Mouse (Mus musculus) MEL-GATA-1-ER (cell line): ENCODE data around the gene Lzts2.
"Not testable (repeated sequence)": the region's sequence is repeated elsewhere in the genome, so short reads cannot be mapped to it uniquely, and the experiment has no call there.

ENCODE experiments used
- DNase-seq: peaks from one replicate; pipeline ENCODE4 v3.0.0-alpha.2; 2012; ENCODE audit warnings: low read depth; ENCODE audit errors: extremely low read depth

Lzts2 gene

GRCm38 (mm10) chr19:45025937-45026568, 11.8 kb downstream of the Lzts2 start:
- DNase-seq = no peak

- no peak for DNase-seq
Measured at GRCm38 (mm10) chr19:45026958-45027670, 12.9 kb downstream of the Lzts2 start.

GRCm38 (mm10) chr19:45027848-45028247, 13.6 kb downstream of the Lzts2 start:
- DNase-seq = no peak

DNA sequence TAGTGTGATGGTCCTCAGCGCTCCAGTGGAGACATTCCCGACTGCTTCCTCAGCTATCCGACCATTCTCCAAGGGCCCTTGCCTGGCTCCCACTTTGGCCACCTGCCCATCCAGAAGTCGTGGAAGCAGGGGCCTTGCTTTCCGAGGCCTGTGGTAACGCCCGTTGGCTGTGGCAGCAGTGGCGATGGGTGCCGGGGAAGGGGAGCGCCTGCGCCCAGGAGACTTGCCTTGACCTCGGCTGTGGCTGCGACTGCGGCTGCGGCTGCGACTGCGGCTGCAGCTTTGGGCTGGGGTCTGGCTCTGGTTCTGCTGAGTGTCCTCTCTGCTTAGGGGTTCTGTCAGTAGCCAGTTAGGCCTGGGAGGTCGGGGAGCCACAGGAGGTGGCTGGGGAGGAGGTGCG, 14.5 kb downstream of the Lzts2 start:
- no peak for DNase-seq

DNA sequence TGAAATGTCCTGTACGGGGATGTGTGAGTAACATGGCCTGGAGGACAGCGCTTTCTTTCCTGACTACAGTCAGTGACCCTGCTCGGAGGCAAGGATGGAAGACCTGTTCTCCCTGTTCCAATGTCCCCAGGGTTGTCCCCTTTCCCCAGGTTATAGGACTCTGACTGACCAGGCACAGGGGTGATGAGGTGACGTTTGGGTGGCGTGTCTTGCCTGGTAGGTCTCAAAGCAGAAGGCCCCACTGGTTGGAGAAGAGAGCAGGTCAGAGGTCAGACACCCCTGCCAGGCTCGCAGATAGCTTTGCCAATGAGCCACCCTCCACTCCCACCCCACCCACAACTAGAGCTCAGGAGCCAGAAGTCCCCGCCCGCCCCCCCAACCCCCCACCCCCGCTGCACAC, 15.4 kb downstream of the Lzts2 start:
- no peak for DNase-seq

GRCm38 (mm10) chr19:45030111-45030510, 15.9 kb downstream of the Lzts2 start:
- DNase-seq = peak; percentile 71

DNA sequence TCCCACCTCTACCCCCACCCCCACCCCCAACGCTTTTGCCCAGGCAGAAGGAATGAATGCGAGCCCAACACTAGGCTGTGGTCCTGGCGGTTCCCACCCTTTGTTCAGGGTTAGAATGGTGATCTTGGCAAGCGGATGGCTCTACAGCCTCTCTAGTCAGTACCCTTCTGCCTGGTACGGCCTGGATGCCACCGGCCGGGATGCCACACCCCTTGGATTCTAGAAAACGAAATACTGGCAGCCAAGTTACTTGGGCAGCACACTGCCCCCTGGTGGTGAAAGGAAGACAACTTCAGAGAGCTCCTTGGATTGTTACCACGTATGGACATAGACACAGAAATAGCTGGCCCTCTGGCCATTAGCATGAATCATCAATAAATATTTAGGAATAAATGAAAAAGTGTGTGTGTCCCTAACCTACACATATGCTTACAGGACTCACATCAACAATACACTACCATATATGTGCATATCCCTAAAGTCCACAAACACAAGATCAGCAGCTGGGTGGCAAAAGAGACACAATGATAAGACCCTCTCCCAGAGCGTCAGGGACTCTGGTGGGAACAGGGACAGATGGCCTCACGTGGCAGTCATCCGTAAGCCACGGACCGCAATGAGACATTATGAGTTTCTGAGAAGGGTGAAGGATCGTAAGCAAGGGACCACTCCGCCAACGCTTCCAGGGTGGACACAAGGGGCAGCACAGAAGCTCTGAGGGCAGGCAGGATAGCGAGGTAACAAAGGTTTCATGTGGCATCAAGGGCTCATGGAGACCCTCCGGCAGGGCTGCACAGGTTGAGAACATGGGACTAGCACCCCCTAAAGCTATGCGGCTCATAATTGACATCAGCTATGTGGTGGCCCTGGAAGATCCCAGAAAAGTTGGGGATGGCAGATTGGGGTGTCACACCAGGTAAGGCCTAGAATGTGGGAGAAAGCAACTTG, 16.8 kb downstream of the Lzts2 start:
- peak; percentile 82 for DNase-seq

- DNase-seq = peak; percentile 80
Measured at GRCm38 (mm10) chr19:45031780-45032179, 17.6 kb downstream of the Lzts2 start.

DNA sequence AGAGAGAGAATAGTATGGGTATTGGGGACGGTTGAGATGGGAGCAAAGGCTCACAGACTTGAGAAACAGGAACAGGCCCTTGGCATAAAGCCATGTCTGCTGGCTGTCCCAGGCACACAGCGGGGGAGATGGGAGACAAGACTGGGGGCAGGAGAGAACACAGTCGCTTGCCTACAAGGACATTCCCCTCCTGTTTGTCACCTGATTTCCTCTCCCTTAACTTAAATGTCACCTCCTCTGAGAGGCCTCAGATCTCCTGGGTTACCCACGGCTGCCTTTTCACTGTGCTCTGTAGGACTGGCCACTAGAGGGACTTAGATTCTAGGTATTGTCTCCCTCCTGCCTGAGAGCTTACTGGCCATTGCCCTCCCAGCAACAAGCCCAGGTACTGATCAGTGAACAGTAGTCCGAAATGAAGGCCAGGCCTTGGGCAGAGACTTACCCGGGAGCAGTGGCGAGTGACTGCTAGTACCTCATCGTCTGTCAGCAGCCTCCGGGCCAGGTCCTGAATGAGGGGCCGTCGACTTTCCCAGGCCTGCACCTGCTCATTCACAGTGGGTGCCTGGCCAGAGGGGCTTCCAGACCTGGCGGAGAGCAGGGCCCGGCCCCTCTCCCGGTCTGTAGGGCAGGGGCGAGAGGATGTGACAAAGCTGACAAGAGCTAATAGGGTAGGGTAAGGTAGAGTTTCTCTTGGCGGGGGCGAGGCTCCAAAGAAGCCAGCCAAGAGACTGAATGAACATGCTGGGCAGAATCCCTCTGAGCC, 18.5 kb downstream of the Lzts2 start:
- DNase-seq = peak; percentile 86

- no peak for DNase-seq
Measured at GRCm38 (mm10) chr19:45036867-45037266, 22.7 kb downstream of the Lzts2 start.

DNA sequence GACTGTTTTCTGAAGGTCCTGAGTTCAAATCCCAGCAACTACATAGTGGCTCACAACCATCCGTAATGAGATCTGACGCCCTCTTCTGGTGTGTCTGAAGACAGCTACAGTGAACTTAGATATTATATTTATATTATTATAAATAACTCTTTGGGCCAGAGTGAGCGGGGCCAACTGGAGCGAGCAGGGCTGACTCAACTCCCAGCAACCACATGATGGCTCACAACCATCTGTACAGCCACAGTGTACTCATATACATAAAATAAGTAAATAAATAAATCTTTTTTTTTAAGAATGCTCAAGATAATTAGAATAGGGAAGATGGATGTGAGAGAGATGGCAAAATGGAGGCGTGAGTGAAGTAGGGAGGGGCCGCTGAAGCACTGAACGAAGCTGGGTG, 24.0 kb downstream of the Lzts2 start:
- DNase-seq = not testable (repeated sequence)

- no peak for DNase-seq
Measured at GRCm38 (mm10) chr19:45040214-45040613, 26.0 kb downstream of the Lzts2 start.

GRCm38 (mm10) chr19:45044389-45044927, 30.2 kb downstream of the Lzts2 start:
- no peak for DNase-seq

DNA sequence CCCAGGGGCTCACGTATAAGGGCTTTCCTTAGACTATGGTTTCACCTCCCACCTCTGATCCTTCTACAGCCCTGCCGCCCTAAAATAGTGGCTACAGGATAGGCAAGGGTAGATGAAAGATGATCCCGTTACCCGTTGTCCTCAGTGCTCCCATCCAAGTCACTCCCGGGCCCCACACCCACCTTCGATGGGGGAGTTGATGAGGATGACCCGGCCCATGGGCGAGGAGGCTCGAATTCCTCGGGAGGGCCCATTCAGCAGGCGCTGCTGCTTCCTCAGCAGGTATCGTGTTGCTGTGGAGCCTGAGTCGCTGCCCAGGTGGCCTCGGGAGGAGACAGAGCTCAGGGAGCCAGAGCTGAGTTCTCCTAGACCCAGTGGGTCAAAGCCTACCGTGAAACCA, 31.0 kb downstream of the Lzts2 start:
- DNase-seq = no peak

DNA sequence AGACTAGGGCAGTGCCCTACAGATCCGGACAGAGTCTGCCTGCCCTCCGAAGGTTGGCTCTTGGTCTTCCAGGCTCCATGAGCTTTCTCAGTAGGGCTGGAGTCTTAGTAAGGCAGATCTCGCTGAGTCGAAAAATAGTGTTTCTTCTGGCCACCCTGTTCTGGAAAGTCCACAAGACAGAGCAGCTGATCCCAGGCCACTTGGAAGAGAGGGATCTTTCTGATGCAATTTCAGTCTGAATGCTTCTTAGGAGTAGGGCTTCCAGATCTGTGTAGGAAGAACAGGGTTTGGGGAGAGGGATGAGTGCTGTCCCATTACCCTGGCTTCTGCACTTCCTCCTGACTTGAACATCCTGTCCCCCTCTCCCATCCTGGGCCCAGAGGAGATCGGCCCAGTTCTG, 31.4 kb downstream of the Lzts2 start, which contains the start of gene Pdzd7:
Pdzd7 (minus strand) TSS at position 67 of the 400 bp plus-strand sequence.
- DNase-seq = no peak

DNA sequence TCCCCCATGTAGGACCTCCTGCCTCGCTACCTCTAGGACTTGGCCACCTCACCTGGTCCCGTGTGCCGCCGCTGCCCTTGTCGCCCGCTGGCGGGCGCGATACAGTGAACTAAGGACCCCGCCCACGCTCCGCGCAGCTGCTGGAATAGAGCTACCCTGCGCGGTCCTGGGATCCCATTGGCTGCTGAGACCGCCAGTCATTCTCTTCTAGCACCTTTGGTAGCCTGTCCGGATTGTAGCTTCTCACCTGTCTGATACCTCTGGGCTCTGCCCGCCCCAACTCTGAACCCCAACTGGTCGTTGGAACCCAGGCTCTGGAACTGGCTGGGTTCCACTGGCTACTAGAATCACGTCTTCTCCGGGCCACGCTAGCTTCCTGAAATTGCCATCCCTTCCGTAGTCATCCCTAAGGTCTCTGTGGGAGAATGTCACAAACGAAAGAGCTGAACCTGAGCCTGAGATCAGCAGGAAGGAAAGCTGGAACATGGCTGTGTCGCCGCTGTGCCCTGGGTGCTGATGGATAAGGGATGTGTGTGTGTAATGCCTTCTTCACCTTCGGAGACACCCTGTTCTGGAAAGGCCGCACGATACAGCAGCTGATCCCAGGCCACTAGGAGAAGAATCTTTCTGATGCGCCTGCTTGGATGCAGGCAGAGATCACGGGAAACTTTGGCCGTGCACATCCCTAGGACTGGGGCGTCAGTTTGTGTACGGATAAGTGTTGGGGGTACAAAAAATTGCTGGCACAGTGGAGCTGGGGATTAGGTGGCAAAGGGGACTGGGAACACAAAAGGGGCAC, 32.5 kb downstream of the Lzts2 start:
- DNase-seq = peak; percentile 79

DNA sequence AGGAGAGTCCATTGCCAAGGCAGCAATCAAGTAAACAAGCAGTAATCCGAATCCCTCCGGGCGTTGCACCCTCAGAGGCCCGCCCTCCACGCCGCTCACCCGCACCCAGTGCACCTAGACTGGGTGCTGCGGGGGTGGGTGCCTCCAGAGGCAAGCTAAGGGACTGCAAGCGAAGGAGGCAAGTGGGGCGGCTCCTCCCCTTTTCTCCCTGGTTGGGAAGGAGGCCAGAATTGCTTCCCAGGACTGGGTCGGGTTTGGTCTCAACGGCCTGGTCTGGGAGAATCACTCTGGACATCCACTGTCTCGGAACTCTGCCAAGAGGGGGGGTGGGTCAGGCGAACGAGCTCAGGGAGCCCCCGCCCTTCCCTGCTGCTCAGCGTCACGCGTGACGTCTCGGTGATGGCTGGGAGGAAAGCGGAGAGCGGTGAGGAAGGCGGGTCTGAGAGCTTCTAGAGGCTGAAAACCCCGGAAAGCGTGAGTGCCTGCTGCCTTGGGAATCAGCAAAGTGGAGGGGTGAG, 33.3 kb downstream of the Lzts2 start, which contains the start of gene Sfxn3:
Sfxn3 (plus strand) TSS at position 87 of the 518 bp plus-strand sequence.
- DNase-seq = peak; percentile 77

DNA sequence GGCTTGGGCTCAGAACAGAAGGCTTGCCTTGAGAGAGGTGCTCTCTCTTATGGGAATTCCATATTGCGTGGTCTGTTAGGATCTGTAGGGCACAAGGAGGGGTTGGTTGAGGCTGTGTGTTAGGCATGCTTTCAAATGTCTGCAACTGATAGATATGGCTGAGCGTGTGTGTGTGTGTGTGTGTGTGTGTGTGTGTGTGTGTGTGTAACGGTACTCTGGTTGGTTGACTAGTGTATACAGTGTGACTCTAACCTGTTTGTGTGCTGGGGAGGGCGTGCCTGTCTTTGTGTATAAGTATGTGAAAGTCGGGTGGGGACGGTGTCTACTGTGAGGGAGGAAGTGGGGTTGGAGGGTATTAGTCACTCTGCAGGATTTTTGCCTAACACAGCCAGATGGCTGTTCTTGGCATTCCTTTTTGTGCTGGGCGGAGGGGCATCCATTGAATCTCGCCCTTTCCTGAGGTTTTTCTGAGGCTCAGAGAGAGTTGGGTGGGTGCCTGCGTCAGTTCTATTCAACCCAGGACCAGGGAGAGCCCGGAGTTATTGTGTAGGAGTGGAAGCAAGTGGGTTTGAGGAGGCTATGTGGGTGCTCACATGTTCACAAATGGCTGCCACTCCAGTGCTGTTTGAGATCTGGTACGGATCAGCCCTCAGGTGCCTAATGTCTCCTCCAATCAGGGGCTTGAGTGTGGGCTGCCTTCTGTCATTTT, 33.9 kb downstream of the Lzts2 start:
- DNase-seq = peak; percentile 78
